Mouse (Mus musculus): ENCODE results near the gene Ssc4d.

GRCm38 (mm10) chr5:135935176-135935523, 39.2 kb downstream of the Ssc4d start:
- TF ChIP-seq POLR2A (IDR thresholded peaks at IDR 0.05; ENCODE audit: borderline replicate concordance, low read depth, low read length) (no peak), CTCF (IDR thresholded peaks at IDR 0.05; ENCODE audit: low read depth, low read length) (no peak)
